Mouse (Mus musculus) erythroblast, embryonic 14.5 days (primary cell): ENCODE data around the gene Dcaf12l1. TPM values are rescaled to one million over a fixed set of nuclear protein-coding genes. Genes with fewer than 3 reads are reported as not detected.
"Not testable (repeated sequence)": the region's sequence is repeated elsewhere in the genome, so short reads cannot be mapped to it uniquely, and the experiment has no call there.

Source experiments
- H3K27me3 ChIP-seq: 2 replicates; pipeline ENCODE4 v1.6.1; 2012; ENCODE audit warnings: inconsistent platforms; ENCODE audit not compliant: control insufficient read depth
- H3K36me3 ChIP-seq: 2 replicates; pipeline ENCODE4 v1.6.1; 2012; ENCODE audit warnings: mild to moderate bottlenecking, inconsistent platforms; ENCODE audit not compliant: control insufficient read depth
- H3K4me1 ChIP-seq: 2 replicates; pipeline ENCODE4 v1.6.1; 2012; ENCODE audit warnings: inconsistent platforms; ENCODE audit not compliant: control insufficient read depth
- H3K4me3 ChIP-seq: replicated peaks from 2 replicates; pipeline ENCODE3; 2012; ENCODE audit warnings: moderate library complexity, mild to moderate bottlenecking, inconsistent platforms
- H3K9me3 ChIP-seq: 2 replicates; pipeline ENCODE4 v1.6.1; 2012; ENCODE audit warnings: low read length, inconsistent platforms, mixed read lengths; ENCODE audit not compliant: control insufficient read depth
- GATA1 ChIP-seq: IDR thresholded peaks from 2 replicates; pipeline ENCODE4 v1.6.1; 2012; ENCODE audit warnings: low read length, inconsistent platforms, mixed read lengths
- TAL1 ChIP-seq: IDR thresholded peaks from 3 replicates; pipeline ENCODE4 v1.6.1; 2012; ENCODE audit warnings: low read length, inconsistent platforms, mixed read lengths
- polyA plus RNA-seq: library from polyadenylated mRNA; stranded (reverse); fragments of >175 nt; gene quantifications from 2 replicates; pipeline ENCODE4 v1.2.3, GENCODE M21; 2012

The Dcaf12l1 gene
- 0.02 TPM in 1 of 2 replicates, not detected in the other for polyA plus RNA-seq

GRCm38 (mm10) chrX:44789761-44790411 lies at the start of gene Dcaf12l1:
Dcaf12l1 (minus strand) TSS chrX:44790197.
- Histone ChIP-seq H3K4me3 (peak within 1 kb of the TSS; percentile 54), H3K36me3 (no peaks in the 10 kb centered on the region), H3K9me3 (peaks cover 16% of the 10 kb centered on the region), H3K4me1 (peaks cover 4% of the 10 kb centered on the region), H3K27me3 (peaks cover 3% of the 10 kb centered on the region)
- TF ChIP-seq GATA1 (no peak), TAL1 (no peak)

GRCm38 (mm10) chrX:44809356-44809755 lies 19.4 kb upstream of the Dcaf12l1 start:
- H3K9me3 ChIP-seq, H3K4me3 ChIP-seq, H3K27me3 ChIP-seq, H3K4me1 ChIP-seq, H3K36me3 ChIP-seq: not testable (repeated sequence)

- H3K36me3 ChIP-seq = no peaks in the 10 kb centered on the region
- no peak for TF ChIP-seq GATA1
- no peak for TF ChIP-seq TAL1
- peaks cover 4% of the 10 kb centered on the region for H3K4me1 ChIP-seq
- H3K9me3 ChIP-seq = peaks cover 16% of the 10 kb centered on the region
- peaks cover 3% of the 10 kb centered on the region for H3K27me3 ChIP-seq
- H3K4me3 ChIP-seq = peak overlapping the region; percentile 54
Measured at GRCm38 (mm10) chrX:44789036-44789760, 799 bp downstream of the Dcaf12l1 start.
